Mouse (Mus musculus) bone marrow macrophage, adult 2 months (primary cell): ENCODE data around the gene Cyp24a1. TPM values are rescaled to one million over a fixed set of nuclear protein-coding genes. Genes with fewer than 3 reads are reported as not detected.

ENCODE experiments used
- H3K27ac ChIP-seq: 2 replicates; pipeline ENCODE4 v1.5.1; 2012; ENCODE audit warnings: low read depth, low read length; ENCODE audit not compliant: insufficient read depth
- H3K4me1 ChIP-seq: 2 replicates; pipeline ENCODE4 v1.6.1; 2012; ENCODE audit warnings: low read length; ENCODE audit not compliant: control insufficient read depth, insufficient read depth
- H3K4me3 ChIP-seq: 2 replicates; pipeline ENCODE4 v1.5.1; 2012; ENCODE audit warnings: mild to moderate bottlenecking, low read length, moderate library complexity; ENCODE audit not compliant: insufficient read depth
- CTCF ChIP-seq: IDR thresholded peaks from 2 replicates; pipeline ENCODE4 v1.5.1; 2012; ENCODE audit warnings: low read depth, mild to moderate bottlenecking, low read length, moderate library complexity
- POLR2A ChIP-seq: IDR thresholded peaks from 2 replicates; pipeline ENCODE4 v1.6.1; 2012; ENCODE audit warnings: mild to moderate bottlenecking, low read depth, low read length, borderline replicate concordance
- polyA plus RNA-seq: library from polyadenylated mRNA; stranded (reverse); fragments of >200 nt; gene quantifications from 2 replicates; pipeline ENCODE4 v1.2.4, GENCODE M21; 2012; ENCODE audit not compliant: missing spikeins, insufficient read depth, insufficient read length

Cyp24a1 gene
- polyA plus RNA-seq, 1 experiment: not detected

- H3K27ac ChIP-seq: no peak within 1 kb of the TSS
Observed at GRCm38 (mm10) chr2:170496154-170496930, 603 bp downstream of the Cyp24a1 start, which contains the start of gene Pfdn4. TSS of gene Pfdn4 (plus strand) at chr2:170496428.

GRCm38 (mm10) chr2:170494784-170495710, 1.9 kb downstream of the Cyp24a1 start:
- no peaks in the 10 kb centered on the region for H3K4me1 ChIP-seq
- no peak for TF ChIP-seq CTCF
- no peak for TF ChIP-seq POLR2A

More at GRCm38 (mm10) chr2:170496154-170496930, 603 bp downstream of the Cyp24a1 start, which contains the start of gene Pfdn4:
- no peak for TF ChIP-seq POLR2A
- no peak for TF ChIP-seq CTCF
- Histone ChIP-seq H3K4me1 (no peaks in the 10 kb centered on the region), H3K4me3 (no peak within 1 kb of the TSS)

GRCm38 (mm10) chr2:170487890-170488502, 8.9 kb downstream of the Cyp24a1 start:
- Histone ChIP-seq H3K4me3 (no peak overlapping the region), H3K27ac (no peak overlapping the region), H3K4me1 (no peaks in the 10 kb centered on the region)
- TF ChIP-seq CTCF: no peak
- TF ChIP-seq POLR2A: no peak

More at GRCm38 (mm10) chr2:170494784-170495710, 1.9 kb downstream of the Cyp24a1 start:
- H3K4me3 ChIP-seq: no peak overlapping the region
- H3K27ac ChIP-seq: no peak overlapping the region

DNA sequence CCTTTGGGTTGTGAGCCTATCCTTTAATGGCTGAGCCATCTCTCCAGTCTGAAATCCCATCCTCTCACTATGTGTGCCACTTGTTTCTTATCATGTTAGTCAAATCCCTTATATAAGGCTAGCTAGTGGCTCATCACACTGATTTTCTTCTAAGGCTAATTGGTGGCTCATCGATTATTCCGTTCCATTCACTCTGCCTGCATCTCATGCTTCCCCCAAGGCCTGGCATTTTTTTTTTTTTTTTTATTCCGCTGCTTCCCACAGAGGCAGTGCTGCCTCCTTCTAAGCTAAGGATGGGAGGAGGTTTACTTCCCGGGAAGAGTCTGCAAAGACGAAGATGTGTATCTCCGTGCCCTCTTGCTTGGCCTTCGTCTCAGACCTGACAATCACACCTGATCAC, 9.7 kb downstream of the Cyp24a1 start:
- H3K4me1 ChIP-seq: no peaks in the 10 kb centered on the region
- no peak for TF ChIP-seq POLR2A
- TF ChIP-seq CTCF: no peak
- no peak overlapping the region for H3K4me3 ChIP-seq
- H3K27ac ChIP-seq: no peak overlapping the region

GRCm38 (mm10) chr2:170483914-170484313, 13.0 kb downstream of the Cyp24a1 start:
- H3K4me3 ChIP-seq: no peak overlapping the region
- no peak overlapping the region for H3K27ac ChIP-seq
- H3K4me1 ChIP-seq: no peaks in the 10 kb centered on the region
- TF ChIP-seq POLR2A (no peak), CTCF (no peak)

DNA sequence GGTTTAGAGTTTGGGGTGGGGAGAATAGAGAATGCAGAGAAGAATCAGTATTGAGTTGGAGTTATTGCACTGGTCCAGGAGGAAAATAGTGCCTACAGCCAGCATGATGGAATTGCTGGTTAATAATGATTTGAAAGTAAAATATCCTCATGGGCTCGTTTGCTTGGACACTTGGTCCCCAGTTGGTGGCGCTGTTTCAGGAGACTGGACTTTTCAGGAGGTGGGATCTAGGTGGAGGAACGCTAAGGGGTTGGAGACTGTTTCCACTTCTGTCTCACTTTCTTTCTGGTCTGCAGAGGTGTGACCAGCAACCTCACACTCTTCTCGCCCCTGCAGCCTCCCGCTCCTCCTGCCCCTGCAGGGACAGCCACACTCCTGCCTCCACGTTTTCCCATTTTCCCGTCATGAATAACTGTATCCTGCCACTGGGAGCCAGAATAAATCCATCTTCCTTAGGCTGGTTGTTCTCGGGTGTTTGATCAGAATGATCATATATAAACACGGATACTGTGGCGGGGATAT, 14.9 kb downstream of the Cyp24a1 start:
- no peak for TF ChIP-seq CTCF
- no peak for TF ChIP-seq POLR2A

GRCm38 (mm10) chr2:170476643-170477042, 20.3 kb downstream of the Cyp24a1 start:
- H3K4me3 ChIP-seq: no peak overlapping the region
- H3K27ac ChIP-seq: no peak overlapping the region
- no peaks in the 10 kb centered on the region for H3K4me1 ChIP-seq
- TF ChIP-seq POLR2A: no peak
- TF ChIP-seq CTCF: no peak

More for the DNA sequence above, 14.9 kb downstream of the Cyp24a1 start:
- no peaks in the 10 kb centered on the region for H3K4me1 ChIP-seq
- H3K4me3 ChIP-seq: no peak overlapping the region
- no peak overlapping the region for H3K27ac ChIP-seq

DNA sequence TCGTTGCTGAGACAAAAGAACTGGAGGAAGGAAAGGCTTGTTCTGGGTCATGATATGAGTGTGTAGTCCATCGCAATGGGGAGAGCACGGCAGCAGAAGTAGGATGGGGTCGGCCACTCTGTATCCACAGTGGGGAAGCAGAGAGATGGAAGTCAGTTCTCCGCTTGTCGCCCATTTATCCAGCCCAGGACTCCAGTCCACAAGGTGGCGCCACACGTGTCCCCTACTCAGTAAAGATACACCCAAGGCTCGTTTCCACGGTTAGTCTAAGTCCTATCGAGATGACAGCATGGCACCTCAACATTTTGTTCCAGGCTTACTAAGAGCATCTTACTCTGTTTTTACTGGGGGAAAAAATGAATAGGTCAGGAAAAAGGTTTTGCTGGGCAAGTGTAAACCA, 20.7 kb downstream of the Cyp24a1 start:
- Histone ChIP-seq H3K4me1 (no peaks in the 10 kb centered on the region), H3K27ac (no peak overlapping the region), H3K4me3 (no peak overlapping the region)
- TF ChIP-seq POLR2A (no peak), CTCF (no peak; the same call in 1 of the 2 replicates)

GRCm38 (mm10) chr2:170475164-170475563, 21.8 kb downstream of the Cyp24a1 start:
- TF ChIP-seq CTCF (no peak), POLR2A (no peak)
- Histone ChIP-seq H3K27ac (no peak overlapping the region), H3K4me3 (no peak overlapping the region), H3K4me1 (no peaks in the 10 kb centered on the region)
